Mouse (Mus musculus): Measurements from ENCODE around the gene Ldlrap1. TPM values are rescaled to one million over a fixed set of nuclear protein-coding genes. Genes with fewer than 3 reads are reported as not detected.
A peak's percentile ranks its signal among the peaks of the same experiment; 100 is the strongest.

Ldlrap1 gene
- polyA plus RNA-seq, 1 experiment from 2014 or later, result 2.7 TPM

GRCm38 (mm10) chr4:134754941-134755340 is 12.9 kb downstream of the Ldlrap1 start:
- 84% methylated on average over 13 of the region's 13 CpGs for WGBS
- DNase-seq (ENCODE audit: low spot score), result no peak

GRCm38 (mm10) chr4:134754371-134754770 is 13.5 kb downstream of the Ldlrap1 start:
- ATAC-seq (ENCODE audit: low FRiP score) (no peak), DNase-seq (ENCODE audit: low spot score) (no peak)
- no peaks in the 10 kb centered on the region for H3K36me3 ChIP-seq (replicated peaks; ENCODE audit: control insufficient read depth, insufficient read depth)
- 47% methylated on average over 10 of the region's 10 CpGs for WGBS
- H3K9me3 ChIP-seq (ENCODE audit: control insufficient read depth, low read length), result no peaks in the 10 kb centered on the region
- peaks cover 9% of the 10 kb centered on the region for H3K4me1 ChIP-seq (replicated peaks; ENCODE audit: control insufficient read depth, insufficient read depth, low read length)
- H3K4me3 ChIP-seq (replicated peaks; ENCODE audit: low read length), result no peak overlapping the region
- H3K27ac ChIP-seq, result 0 out of 2 replicates have a peak overlapping the region, but pooled peaks have one; percentile 26
- H3K4me2 ChIP-seq (replicated peaks), result no peak overlapping the region
- H3K9ac ChIP-seq, result no peak overlapping the region
- no peaks in the 10 kb centered on the region for H3K27me3 ChIP-seq (ENCODE audit: control insufficient read depth, insufficient read depth, low read length)

More at GRCm38 (mm10) chr4:134754941-134755340, 12.9 kb downstream of the Ldlrap1 start:
- H3K27ac ChIP-seq, result no peak overlapping the region
- H3K4me2 ChIP-seq (replicated peaks), result no peak overlapping the region
- peaks cover 9% of the 10 kb centered on the region for H3K4me1 ChIP-seq (replicated peaks; ENCODE audit: control insufficient read depth, insufficient read depth, low read length)
- no peaks in the 10 kb centered on the region for H3K27me3 ChIP-seq (ENCODE audit: control insufficient read depth, insufficient read depth, low read length)
- H3K9ac ChIP-seq, result no peak overlapping the region
- H3K4me3 ChIP-seq (replicated peaks; ENCODE audit: low read length), result no peak overlapping the region
- H3K36me3 ChIP-seq (replicated peaks; ENCODE audit: control insufficient read depth, insufficient read depth), result no peaks in the 10 kb centered on the region
- H3K9me3 ChIP-seq (ENCODE audit: control insufficient read depth, low read length), result no peaks in the 10 kb centered on the region
- no peak for ATAC-seq (ENCODE audit: low FRiP score)

GRCm38 (mm10) chr4:134753516-134754261 is 14.1 kb downstream of the Ldlrap1 start:
- ATAC-seq (ENCODE audit: low FRiP score), result no peak
- no peaks in the 10 kb centered on the region for H3K27me3 ChIP-seq (ENCODE audit: control insufficient read depth, insufficient read depth, low read length)
- no peak for DNase-seq (ENCODE audit: low spot score)
- H3K4me2 ChIP-seq (replicated peaks), result no peak overlapping the region
- no peak overlapping the region for H3K4me3 ChIP-seq (replicated peaks; ENCODE audit: low read length)
- H3K9me3 ChIP-seq (ENCODE audit: control insufficient read depth, low read length), result no peaks in the 10 kb centered on the region
- H3K27ac ChIP-seq, result 0 out of 2 replicates have a peak overlapping the region, but pooled peaks have one; percentile 26
- H3K4me1 ChIP-seq (replicated peaks; ENCODE audit: control insufficient read depth, insufficient read depth, low read length), result peaks cover 9% of the 10 kb centered on the region
- WGBS, result 39% methylated on average over 17 of the region's 17 CpGs
- H3K36me3 ChIP-seq (replicated peaks; ENCODE audit: control insufficient read depth, insufficient read depth), result no peaks in the 10 kb centered on the region
- H3K9ac ChIP-seq, result no peak overlapping the region

GRCm38 (mm10) chr4:134752911-134753426 is 14.9 kb downstream of the Ldlrap1 start:
- Histone ChIP-seq H3K4me1 (replicated peaks; ENCODE audit: control insufficient read depth, insufficient read depth, low read length) (peaks cover 9% of the 10 kb centered on the region), H3K9me3 (ENCODE audit: control insufficient read depth, low read length) (no peaks in the 10 kb centered on the region), H3K4me3 (replicated peaks; ENCODE audit: low read length) (no peak overlapping the region), H3K9ac (no peak overlapping the region), H3K27ac (no peak overlapping the region), H3K36me3 (replicated peaks; ENCODE audit: control insufficient read depth, insufficient read depth) (no peaks in the 10 kb centered on the region), H3K4me2 (replicated peaks) (no peak overlapping the region), H3K27me3 (ENCODE audit: control insufficient read depth, insufficient read depth, low read length) (no peaks in the 10 kb centered on the region)
- 50% methylated on average over 11 of the region's 11 CpGs for WGBS
- ATAC-seq (ENCODE audit: low FRiP score) (no peak), DNase-seq (ENCODE audit: low spot score) (no peak)

- Histone ChIP-seq H3K36me3 (replicated peaks; ENCODE audit: control insufficient read depth, insufficient read depth) (no peaks in the 10 kb centered on the region), H3K4me1 (replicated peaks; ENCODE audit: control insufficient read depth, insufficient read depth, low read length) (peaks cover 9% of the 10 kb centered on the region), H3K27me3 (ENCODE audit: control insufficient read depth, insufficient read depth, low read length) (no peaks in the 10 kb centered on the region), H3K9ac (no peak overlapping the region), H3K9me3 (ENCODE audit: control insufficient read depth, low read length) (no peaks in the 10 kb centered on the region), H3K27ac (no peak overlapping the region), H3K4me3 (replicated peaks; ENCODE audit: low read length) (no peak overlapping the region), H3K4me2 (replicated peaks) (no peak overlapping the region)
- DNase-seq (ENCODE audit: low spot score) (no peak), ATAC-seq (ENCODE audit: low FRiP score) (no peak)
- WGBS, result 85% methylated on average over 18 of the region's 18 CpGs
Observed at GRCm38 (mm10) chr4:134751682-134752380, 16.0 kb downstream of the Ldlrap1 start.

GRCm38 (mm10) chr4:134750825-134751224 is 17.0 kb downstream of the Ldlrap1 start:
- H3K36me3 ChIP-seq (replicated peaks; ENCODE audit: control insufficient read depth, insufficient read depth), result no peaks in the 10 kb centered on the region
- H3K27ac ChIP-seq, result no peak overlapping the region
- H3K9me3 ChIP-seq (ENCODE audit: control insufficient read depth, low read length), result no peaks in the 10 kb centered on the region
- no peak overlapping the region for H3K9ac ChIP-seq
- WGBS, result 92% methylated on average over 6 of the region's 6 CpGs
- DNase-seq (ENCODE audit: low spot score), result no peak
- H3K27me3 ChIP-seq (ENCODE audit: control insufficient read depth, insufficient read depth, low read length), result no peaks in the 10 kb centered on the region
- no peak overlapping the region for H3K4me3 ChIP-seq (replicated peaks; ENCODE audit: low read length)
- ATAC-seq (ENCODE audit: low FRiP score), result no peak
- peaks cover 9% of the 10 kb centered on the region for H3K4me1 ChIP-seq (replicated peaks; ENCODE audit: control insufficient read depth, insufficient read depth, low read length)
- no peak overlapping the region for H3K4me2 ChIP-seq (replicated peaks)

- H3K27me3 ChIP-seq (ENCODE audit: control insufficient read depth, insufficient read depth, low read length), result no peaks in the 10 kb centered on the region
- H3K4me3 ChIP-seq (replicated peaks; ENCODE audit: low read length), result no peak overlapping the region
- DNase-seq (ENCODE audit: low spot score), result no peak
- 82% methylated on average over 5 of the region's 5 CpGs for WGBS
- no peaks in the 10 kb centered on the region for H3K9me3 ChIP-seq (ENCODE audit: control insufficient read depth, low read length)
- ATAC-seq (ENCODE audit: low FRiP score), result no peak
- no peak overlapping the region for H3K4me2 ChIP-seq (replicated peaks)
- H3K4me1 ChIP-seq (replicated peaks; ENCODE audit: control insufficient read depth, insufficient read depth, low read length), result peaks cover 9% of the 10 kb centered on the region
- no peak overlapping the region for H3K27ac ChIP-seq
- no peaks in the 10 kb centered on the region for H3K36me3 ChIP-seq (replicated peaks; ENCODE audit: control insufficient read depth, insufficient read depth)
- H3K9ac ChIP-seq, result no peak overlapping the region
Observed at GRCm38 (mm10) chr4:134750263-134750662, 17.6 kb downstream of the Ldlrap1 start.

GRCm38 (mm10) chr4:134749301-134750030 is 18.4 kb downstream of the Ldlrap1 start:
- H3K4me1 ChIP-seq (replicated peaks; ENCODE audit: control insufficient read depth, insufficient read depth, low read length), result peaks cover 6% of the 10 kb centered on the region
- no peaks in the 10 kb centered on the region for H3K36me3 ChIP-seq (replicated peaks; ENCODE audit: control insufficient read depth, insufficient read depth)
- ATAC-seq (ENCODE audit: low FRiP score) (no peak), DNase-seq (ENCODE audit: low spot score) (no peak)
- no peak overlapping the region for H3K4me2 ChIP-seq (replicated peaks)
- H3K27me3 ChIP-seq (ENCODE audit: control insufficient read depth, insufficient read depth, low read length), result no peaks in the 10 kb centered on the region
- H3K4me3 ChIP-seq (replicated peaks; ENCODE audit: low read length), result no peak overlapping the region
- no peaks in the 10 kb centered on the region for H3K9me3 ChIP-seq (ENCODE audit: control insufficient read depth, low read length)
- 72% methylated on average over 21 of the region's 21 CpGs for WGBS
- H3K9ac ChIP-seq, result no peak overlapping the region
- no peak overlapping the region for H3K27ac ChIP-seq

Measured in hindbrain, embryonic 14.5 days (tissue).